Mouse (Mus musculus) layer of hippocampus, postnatal 25 days (tissue): ENCODE results near the gene Cst13. TPM values are rescaled to one million over a fixed set of nuclear protein-coding genes. Genes with fewer than 3 reads are reported as not detected.
"Not testable (repeated sequence)": the region's sequence is repeated elsewhere in the genome, so short reads cannot be mapped to it uniquely, and the experiment has no call there.

Experiments
- DNase-seq, 2 experiments: peaks; one replicate each; pipeline ENCODE4 v3.0.0; 2022; ENCODE audit warnings: mixed read lengths in 2 of 2, low spot score in 1 of 2; ENCODE audit errors: extremely low spot score in 1 of 2
- total RNA-seq, 2 experiments: library from RNA; stranded (reverse); gene quantifications; 2 replicates each; pipeline ENCODE4 v1.2.3; 2021

The Cst13 gene
- not detected for total RNA-seq

GRCm38 (mm10) chr2:148819909-148820308, at the start of gene Cst13:
TSS of gene Cst13 (plus strand) at chr2:148820081.
- no peak for DNase-seq

GRCm38 (mm10) chr2:148771397-148771796, 48.5 kb upstream of the Cst13 start, which contains the start of gene Cst11:
TSS of gene Cst11 (minus strand) at chr2:148771497.
- not testable (repeated sequence) for DNase-seq

GRCm38 (mm10) chr2:148781709-148782108, 38.2 kb upstream of the Cst13 start, which contains the start of gene 8030411F24Rik:
TSS of gene 8030411F24Rik (plus strand) at chr2:148782009.
- no peak for DNase-seq

DNA sequence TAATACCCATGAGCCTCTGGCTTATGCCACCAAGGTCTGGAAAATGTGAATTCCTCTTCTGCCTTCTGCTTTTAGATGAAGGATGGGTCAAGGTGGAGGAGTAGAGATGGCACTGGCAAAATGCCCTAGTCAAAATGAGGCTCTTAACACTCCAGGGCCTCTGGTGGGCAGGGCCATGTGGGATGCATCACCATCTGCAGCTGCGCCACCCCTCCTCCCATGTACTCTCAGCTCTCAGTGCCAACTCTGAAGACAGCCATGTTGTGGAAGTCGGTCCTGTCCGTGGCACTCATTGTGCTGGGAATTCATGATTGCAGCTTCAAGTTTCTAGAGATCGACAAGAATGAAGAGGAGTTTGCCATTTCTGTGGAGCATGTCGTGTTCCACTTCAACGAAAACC, 30.7 kb upstream of the Cst13 start, which contains the start of gene Cst12:
Cst12 (plus strand) TSS at position 220 of the 400 bp plus-strand sequence.
- no peak for DNase-seq

DNA sequence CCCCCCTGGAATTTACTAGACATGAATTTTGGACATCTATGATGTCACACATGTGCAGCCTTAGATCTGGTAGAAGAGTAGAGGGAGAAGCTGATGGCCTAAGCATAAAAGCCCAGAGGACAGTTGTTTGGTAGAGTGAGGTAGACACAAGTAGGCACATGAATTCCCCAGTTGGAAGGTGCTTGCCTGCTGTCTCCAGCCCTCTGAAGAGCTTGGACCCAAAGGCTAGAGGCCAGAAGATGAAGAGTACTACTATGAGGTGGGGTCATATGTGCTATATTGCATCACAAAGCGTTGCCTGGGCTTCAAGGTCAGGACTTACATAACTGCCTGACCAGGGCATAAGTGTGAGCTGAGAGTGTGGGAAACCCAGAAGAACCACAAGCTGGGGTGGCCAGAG, 21.4 kb upstream of the Cst13 start, which contains the start of gene Cst8:
Cst8 (plus strand) TSS at position 301 of the 400 bp plus-strand sequence.
- no peak for DNase-seq

GRCm38 (mm10) chr2:148801491-148801921, 18.4 kb upstream of the Cst13 start:
- DNase-seq: peak in 1 of 2 experiments; percentile 10

DNA sequence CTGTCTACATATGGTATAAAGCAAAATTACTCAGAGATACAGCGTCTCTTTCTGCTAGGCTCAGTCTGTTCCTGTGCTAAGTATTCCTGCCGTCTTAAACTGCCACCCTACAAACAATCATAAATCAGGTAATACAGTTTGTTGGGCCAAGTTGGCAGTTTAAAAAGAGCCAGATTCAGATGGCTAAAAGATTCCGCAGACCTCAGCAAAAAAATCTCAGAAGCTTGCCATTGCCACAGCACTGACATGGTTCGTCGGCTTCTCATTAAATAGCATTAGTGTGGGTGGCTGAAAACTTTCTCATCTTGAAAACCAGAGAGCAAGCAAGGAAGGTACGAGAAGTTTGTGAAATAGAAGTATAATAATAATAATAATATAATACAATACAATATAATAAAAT, 13.2 kb upstream of the Cst13 start:
- no peak for DNase-seq

GRCm38 (mm10) chr2:148825986-148826385, 6.1 kb downstream of the Cst13 start:
- DNase-seq: no peak

DNA sequence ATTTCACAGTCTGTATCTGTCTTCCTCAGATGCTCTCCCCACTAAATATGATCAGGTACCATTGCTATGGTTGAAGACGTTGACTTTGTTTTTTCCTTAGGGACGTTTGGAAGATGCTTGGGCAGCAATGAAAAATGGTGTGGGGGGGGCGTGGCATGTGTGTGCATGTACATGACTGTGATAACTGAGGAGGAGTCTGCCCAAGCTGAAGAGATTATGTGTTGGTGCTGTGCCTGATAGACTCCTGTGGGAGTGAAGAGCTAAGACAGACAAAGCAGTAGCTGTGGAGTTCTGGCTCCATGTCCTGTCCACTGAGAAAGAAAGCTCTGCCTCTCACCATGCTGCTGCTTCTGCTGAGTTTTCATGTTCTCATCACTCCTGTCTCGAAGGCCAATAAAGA, 15.0 kb downstream of the Cst13 start, which contains the start of gene Cst9:
Cst9 (plus strand) TSS at position 236 of the 400 bp plus-strand sequence.
- no peak for DNase-seq

DNA sequence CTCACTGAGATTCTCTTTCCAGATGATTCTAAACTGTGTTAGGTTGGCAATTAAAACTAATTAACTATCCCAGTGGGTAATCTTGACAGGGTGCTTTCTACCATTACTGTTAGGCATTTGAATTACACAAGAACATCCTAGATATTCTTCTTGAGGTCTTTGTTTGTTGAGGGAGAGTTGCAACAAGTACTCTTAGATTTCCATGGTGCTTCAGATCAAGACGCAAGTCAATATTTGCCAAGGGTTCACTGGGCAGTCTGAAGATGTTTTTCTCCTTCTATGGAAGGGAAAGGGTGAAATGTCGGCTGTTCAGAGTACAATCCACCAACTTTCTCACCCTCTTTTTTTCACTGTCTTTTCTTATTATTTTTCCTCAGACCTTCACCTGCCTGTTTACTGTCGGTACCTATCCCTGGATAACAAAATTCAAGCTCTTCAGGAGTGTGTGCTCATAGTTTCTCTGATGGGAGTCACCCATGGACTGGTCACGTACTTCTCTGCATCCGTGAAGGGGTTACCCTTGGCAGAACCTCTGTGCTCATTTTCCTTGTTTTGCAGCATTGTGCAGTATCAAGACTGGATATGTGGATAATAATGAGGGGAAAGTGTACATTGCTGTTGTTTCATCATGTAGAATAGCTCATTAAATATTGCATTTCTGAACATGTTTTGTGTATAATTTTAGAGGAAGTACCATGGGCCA, 18.3 kb downstream of the Cst13 start:
- no peak for DNase-seq

GRCm38 (mm10) chr2:148839224-148839623, 19.3 kb downstream of the Cst13 start:
- DNase-seq: no peak

DNA sequence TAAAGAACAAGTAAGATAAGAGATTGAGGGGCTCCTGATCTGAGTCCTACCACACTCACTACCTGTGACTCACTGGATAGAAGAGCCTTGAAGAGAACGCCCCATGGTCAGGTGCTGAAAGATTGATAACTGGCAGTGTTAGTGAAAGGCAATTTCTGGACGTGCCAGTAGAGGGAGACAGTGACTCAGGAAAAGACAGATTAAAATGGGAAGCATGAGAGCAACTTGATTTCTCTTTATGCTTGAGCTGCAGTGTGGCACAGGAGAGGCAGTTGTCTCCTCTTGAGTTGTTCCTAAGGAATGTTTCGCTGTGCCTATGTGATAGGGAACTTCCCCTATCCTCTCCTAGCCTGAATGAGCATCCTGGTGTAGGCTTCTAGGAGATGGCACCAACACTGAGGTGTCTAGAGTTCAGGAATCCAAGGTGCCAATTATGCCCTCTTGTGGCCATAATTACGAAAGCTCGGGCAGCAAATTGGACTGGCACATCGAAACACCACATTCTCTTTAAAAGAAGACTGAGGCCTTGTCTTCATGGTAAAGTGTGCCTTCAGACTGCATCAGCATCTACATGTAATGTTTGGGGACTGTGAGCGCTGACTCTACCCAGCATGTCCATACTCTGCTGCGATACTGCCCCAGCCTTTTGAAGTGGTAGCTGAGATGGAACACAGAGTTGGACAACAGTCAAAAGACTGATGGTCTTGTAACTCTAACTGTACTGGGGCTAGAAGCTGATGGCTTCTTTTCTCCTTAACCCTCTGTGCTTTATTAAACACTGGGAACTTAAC, 31.4 kb downstream of the Cst13 start:
- DNase-seq: peak; percentile 68 to 87

- DNase-seq: no peak
These were observed 36.9 kb downstream of the Cst13 start for GRCm38 (mm10) chr2:148856630-148857400.

- no peak for DNase-seq
These were observed 37.6 kb downstream of the Cst13 start for GRCm38 (mm10) chr2:148857506-148857905.

- no peak for DNase-seq
These were observed 41.1 kb downstream of the Cst13 start for GRCm38 (mm10) chr2:148860993-148861392.

DNA sequence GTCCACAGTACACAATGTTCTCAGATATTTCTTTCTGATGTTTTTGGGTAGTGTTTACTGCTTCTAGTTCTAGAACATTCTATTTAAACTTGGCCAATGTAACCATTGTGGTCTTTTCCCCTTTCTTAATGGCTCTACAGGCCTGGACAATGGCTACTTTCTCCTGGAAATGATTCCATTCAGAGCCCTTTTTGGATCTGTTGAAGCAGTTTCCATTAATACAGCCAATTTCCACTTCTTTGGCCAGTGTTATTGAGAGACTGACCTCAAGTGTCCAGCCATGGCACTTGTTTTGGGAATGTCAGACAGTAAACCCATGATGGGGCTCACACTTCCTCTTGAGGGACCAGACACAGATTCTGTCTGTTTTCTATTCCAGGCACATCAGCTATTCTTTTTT, 41.8 kb downstream of the Cst13 start:
- DNase-seq: no peak

DNA sequence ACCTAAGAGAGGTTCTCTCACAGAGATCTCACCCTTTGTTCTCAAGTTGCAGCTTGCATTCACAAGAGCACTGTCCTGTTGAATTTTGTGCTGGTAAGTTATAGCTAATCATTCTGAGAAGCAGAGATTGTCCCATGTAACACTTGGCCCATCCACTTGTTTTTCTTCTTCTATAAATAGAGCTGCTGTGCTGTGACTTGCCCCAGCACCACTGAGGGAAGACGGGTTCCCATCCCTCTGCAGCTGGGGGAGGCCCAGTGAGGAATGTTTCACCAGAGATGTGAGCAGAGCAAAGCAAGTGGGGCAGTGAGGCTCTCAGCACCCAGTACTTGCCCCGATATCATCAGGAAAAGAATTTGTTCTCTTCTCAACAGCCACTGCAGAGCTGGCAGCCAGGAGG, 45.1 kb downstream of the Cst13 start, which contains the start of gene 9230104L09Rik:
9230104L09Rik (minus strand) TSS at position 73 of the 400 bp plus-strand sequence.
- no peak for DNase-seq

- no peak for DNase-seq
These were observed 49.1 kb downstream of the Cst13 start for GRCm38 (mm10) chr2:148868959-148869358.

GRCm38 (mm10) chr2:148870526-148870925, 50.6 kb downstream of the Cst13 start:
- no peak for DNase-seq

- DNase-seq: no peak
These were observed 53.0 kb downstream of the Cst13 start for GRCm38 (mm10) chr2:148872860-148873259.
